Mouse (Mus musculus) liver, embryonic 12.5 days (tissue): ENCODE measurements around the gene Zfp365. TPM values are rescaled to one million over a fixed set of nuclear protein-coding genes. Genes with fewer than 3 reads are reported as not detected.

Experiments used
- polyA plus RNA-seq: library from polyadenylated mRNA; unstranded; fragments of >200 nt; fragmentation: Nextera tagmentation; extraction: Ambion mirVana; gene quantifications from 2 replicates; pipeline ENCODE4 v1.2.1, GENCODE M21; 2016

The Zfp365 gene
- polyA plus RNA-seq, 1 experiment from 2014 or later, result 0.12 TPM

Other genes with a start within 250 kb of the Zfp365 start
- 2.2 and 3.0 TPM in 2 replicates for gene Rtkn2, start 66.9 kb upstream of the Zfp365 start, polyA plus RNA-seq